Mouse (Mus musculus) Patski (cell line): ENCODE measurements at regions not wholly inside any gene's neighbourhood (a gene's known extent, or its start where the extent isn't known, plus 50 kb on each side); places are given as distances from the start of the nearest gene placed in this dataset.

Source experiments
- ATAC-seq: fragments of 100-300 bp; one replicate; pipeline ENCODE4 v1.8.0; 2021
- CTCF ChIA-PET: fragments of 350-600 bp; sonication (Branson Sonifier 250); formaldehyde crosslinking; loops from one replicate; lab custom pipeline; 2022; ENCODE audit warnings: inconsistent platforms; lab: Charles Lee
- POLR2A ChIA-PET: fragments of 350-600 bp; sonication (Branson Sonifier 250); formaldehyde crosslinking; loops from one replicate; lab custom pipeline; 2022; ENCODE audit warnings: antibody characterized with exemption, inconsistent platforms; lab: Charles Lee
- DNase-seq: peaks from one replicate; pipeline ENCODE4 v3.0.0-alpha.2; 2011; ENCODE audit warnings: low read depth, low spot score
- H3K27me3 ChIP-seq: fragments of 371-371 bp; one replicate; pipeline ENCODE4 v1.5.1; 2021
- CTCF ChIP-seq: fragments of 100-300 bp; IDR thresholded peaks from one replicate; pipeline ENCODE4 v1.5.1; 2021
- in situ Hi-C: fragments of 300-500 bp; cut with MboI; formaldehyde crosslinking; loops from 3 replicates; pipeline ENCODE4 v1.11.1; 2018; ENCODE audit warnings: low pct_unique_long_range_greater_than_20kb, mixed read lengths

DNA sequence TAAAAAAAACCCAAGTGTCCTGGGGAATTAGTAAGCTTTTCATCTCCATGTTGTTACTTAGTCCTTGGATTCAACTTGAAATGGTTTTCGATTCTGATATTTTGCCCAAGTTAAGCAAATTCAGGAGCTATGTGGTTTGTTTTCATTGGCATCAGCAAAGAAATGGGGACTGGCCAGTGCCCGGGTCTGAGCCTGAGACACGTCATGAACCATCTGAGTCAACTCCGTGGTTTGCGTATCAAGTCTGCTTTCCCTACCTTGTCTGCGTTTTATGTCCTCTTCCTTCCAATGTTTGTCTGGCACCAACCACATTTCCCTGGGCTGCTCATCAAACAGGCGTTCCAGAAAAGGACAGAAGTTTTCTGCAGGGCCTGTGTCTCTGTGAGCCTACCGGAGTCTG is 83.7 kb upstream of the Ptch1 start:
- POLR2A ChIA-PET, result no interaction called here
- no peaks in the 10 kb centered on the region for H3K27me3 ChIP-seq
- no peak for TF ChIP-seq CTCF
- CTCF ChIA-PET, result no interaction called here
- ATAC-seq (peak; percentile 52), DNase-seq (no peak)
- in situ Hi-C loops, result no loop called here

- in situ Hi-C loops, result no loop called here
- TF ChIP-seq CTCF, result no peak
- no peak for DNase-seq
- no peaks in the 10 kb centered on the region for H3K27me3 ChIP-seq
- CTCF ChIA-PET, result no interaction called here
- POLR2A ChIA-PET, result interaction anchor here (0.7 kb wide), 1 partner anchor 419 kb away, joined by 4 read pairs; no protein-coding TSS in a partner anchor
- ATAC-seq, result no peak
Observed at GRCm38 (mm10) chr13:63659412-63659811, 86.0 kb upstream of the Ptch1 start.

DNA sequence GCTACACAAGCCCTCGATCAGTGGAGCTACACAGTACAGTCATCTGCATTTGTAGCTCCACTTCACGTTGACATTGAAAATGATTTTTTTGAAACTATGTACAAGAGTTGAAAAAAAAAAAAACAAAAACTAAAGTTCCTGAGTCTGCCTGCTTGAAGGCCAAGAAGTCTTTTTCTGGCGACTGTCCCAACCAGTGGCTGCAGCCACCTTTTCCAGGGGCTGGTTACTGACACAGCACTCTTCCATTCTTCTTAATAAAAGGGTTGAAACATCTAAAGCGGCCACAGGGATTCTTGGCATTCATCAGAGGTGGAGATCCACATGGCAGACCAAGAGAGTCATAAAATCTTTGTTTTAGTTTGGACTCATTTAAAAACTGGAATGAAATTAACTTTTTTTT is 87.0 kb upstream of the Ptch1 start:
- in situ Hi-C loops, result no loop called here
- TF ChIP-seq CTCF, result no peak
- DNase-seq (no peak), ATAC-seq (no peak)
- no peaks in the 10 kb centered on the region for H3K27me3 ChIP-seq
- ChIA-PET POLR2A (interaction anchor here (0.7 kb wide), 1 partner anchor 194 kb away, joined by 3 read pairs; no protein-coding TSS in a partner anchor), CTCF (no interaction called here)

DNA sequence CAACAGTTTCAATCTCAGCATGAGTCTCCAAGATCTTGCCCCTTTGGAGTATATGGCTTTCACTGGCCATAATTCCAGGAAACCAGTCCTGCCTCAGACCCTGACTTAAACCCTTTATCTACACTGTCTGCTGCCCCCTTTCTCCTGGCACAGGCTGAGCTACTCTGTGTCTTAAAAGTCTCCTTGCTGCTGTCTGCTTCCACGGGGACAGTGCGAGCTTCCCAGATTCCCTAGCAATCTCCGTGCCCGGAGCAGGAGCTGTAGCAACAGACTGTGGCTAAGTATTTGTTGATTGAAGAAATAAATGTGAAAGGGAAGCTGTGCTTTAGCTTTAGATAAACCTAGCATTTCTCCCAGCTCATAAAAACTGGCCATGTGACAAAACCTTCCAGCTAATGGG is 95.2 kb upstream of the Ptch1 start:
- POLR2A ChIA-PET, result no interaction called here
- H3K27me3 ChIP-seq, result no peaks in the 10 kb centered on the region
- TF ChIP-seq CTCF, result no peak
- ATAC-seq (no peak), DNase-seq (no peak)
- CTCF ChIA-PET, result interaction anchor here (0.7 to 1.4 kb wide), 3 partner anchors 17 to 75 kb away, joined by 3 to 6 read pairs (median 3); no protein-coding TSS in a partner anchor
- in situ Hi-C loops, result no loop called here

- POLR2A ChIA-PET, result no interaction called here
- CTCF ChIA-PET, result interaction anchor here (1.4 kb wide), 1 partner anchor 16 kb away, joined by 6 read pairs; no protein-coding TSS in a partner anchor
- no peak for TF ChIP-seq CTCF
- H3K27me3 ChIP-seq, result no peaks in the 10 kb centered on the region
- DNase-seq (no peak), ATAC-seq (no peak)
- in situ Hi-C loops, result no loop called here
Observed at GRCm38 (mm10) chr13:63669031-63669430, 95.6 kb upstream of the Ptch1 start.

DNA sequence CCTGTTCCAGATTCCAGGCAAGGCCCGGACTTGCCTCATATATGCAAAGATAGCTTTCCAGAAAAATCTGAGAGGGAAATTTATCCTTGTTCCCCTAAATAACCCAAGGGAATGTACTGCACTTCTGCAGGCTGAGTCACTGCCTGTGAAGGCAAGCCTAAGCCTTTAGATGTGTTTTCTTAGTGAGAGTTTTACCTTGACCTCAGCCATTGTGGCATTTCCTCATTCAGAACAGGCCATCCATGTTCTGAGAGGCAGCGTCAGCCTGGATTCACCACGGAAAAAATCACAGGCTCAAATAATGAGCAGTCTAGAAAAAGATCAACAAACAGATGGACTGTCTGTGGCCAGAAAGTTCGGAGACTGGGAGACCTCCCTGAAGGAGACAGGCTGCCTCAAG is 99.0 kb upstream of the Ptch1 start:
- peak; percentile 63 for DNase-seq

GRCm38 (mm10) chr13:63677696-63678095 is 104.3 kb upstream of the Ptch1 start:
- DNase-seq (no peak), ATAC-seq (no peak)
- H3K27me3 ChIP-seq, result no peaks in the 10 kb centered on the region
- no peak for TF ChIP-seq CTCF
- in situ Hi-C loops, result no loop called here
- ChIA-PET CTCF (interaction anchor here (1.3 to 1.9 kb wide), 2 partner anchors 18 to 42 kb away, joined by 3 to 4 read pairs; no protein-coding TSS in a partner anchor), POLR2A (no interaction called here)

More for the DNA sequence above, 99.0 kb upstream of the Ptch1 start:
- ChIA-PET POLR2A (no interaction called here), CTCF (interaction anchor here (1.8 to 5.6 kb wide), 2 partner anchors 12 to 14 kb away, joined by 4 to 18 read pairs; no protein-coding TSS in a partner anchor)
- ATAC-seq, result peak; percentile 90
- no peak for TF ChIP-seq CTCF
- H3K27me3 ChIP-seq, result no peaks in the 10 kb centered on the region
- in situ Hi-C loops, result no loop called here

DNA sequence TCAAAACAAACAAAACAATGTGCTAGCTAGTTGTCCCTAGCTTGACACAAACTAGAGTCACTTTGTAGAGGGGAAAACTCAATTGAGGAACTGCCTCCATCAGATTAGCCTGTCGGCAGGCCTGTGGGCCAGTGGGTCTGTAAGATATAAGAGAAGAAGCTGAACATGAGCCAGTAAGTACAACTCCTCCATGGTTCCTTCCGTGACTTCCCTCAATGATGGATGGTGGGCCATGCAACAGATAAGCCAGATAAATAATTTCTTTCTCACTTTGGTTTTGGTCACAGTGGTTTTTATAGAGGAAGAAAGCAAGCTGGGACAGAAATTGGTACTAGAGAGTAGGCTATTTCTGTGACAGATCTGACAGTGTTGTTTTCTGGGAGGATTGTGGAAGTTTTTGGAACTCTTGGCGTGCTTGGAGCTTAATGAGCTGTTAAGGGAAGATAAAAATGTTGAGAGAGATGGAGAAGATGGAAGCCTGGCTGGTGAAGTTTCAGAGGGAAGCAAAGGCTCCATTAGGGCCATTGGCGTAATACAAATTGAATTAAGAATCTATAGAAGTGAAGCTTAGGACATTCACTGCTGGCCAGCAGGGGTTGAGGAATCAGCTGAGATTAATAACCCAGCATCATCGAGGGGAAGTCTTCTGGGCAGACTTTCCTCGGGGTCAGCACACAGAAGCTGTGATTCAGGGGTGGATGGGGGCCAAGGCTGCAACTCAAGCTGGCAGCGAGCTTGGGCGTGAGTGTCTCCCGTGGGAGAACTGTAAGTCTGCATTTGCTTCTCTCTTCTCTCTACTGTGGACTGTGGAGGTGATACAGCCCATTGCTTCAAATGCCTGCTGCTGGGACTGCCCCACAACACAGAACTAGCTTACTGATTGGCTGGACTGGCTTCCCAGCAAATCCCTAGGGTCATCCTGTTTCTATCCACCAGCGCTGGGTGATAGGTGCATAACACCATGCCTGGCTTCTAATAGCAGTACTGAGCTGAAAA is 105.2 kb upstream of the Ptch1 start:
- ChIA-PET POLR2A (no interaction called here), CTCF (interaction anchor here (1.3 to 1.4 kb wide), 2 partner anchors 18 to 43 kb away, joined by 3 to 8 read pairs; no protein-coding TSS in a partner anchor)
- ATAC-seq, result no peak
- no peak for DNase-seq
- in situ Hi-C loops, result no loop called here
- no peaks in the 10 kb centered on the region for H3K27me3 ChIP-seq
- TF ChIP-seq CTCF, result no peak

DNA sequence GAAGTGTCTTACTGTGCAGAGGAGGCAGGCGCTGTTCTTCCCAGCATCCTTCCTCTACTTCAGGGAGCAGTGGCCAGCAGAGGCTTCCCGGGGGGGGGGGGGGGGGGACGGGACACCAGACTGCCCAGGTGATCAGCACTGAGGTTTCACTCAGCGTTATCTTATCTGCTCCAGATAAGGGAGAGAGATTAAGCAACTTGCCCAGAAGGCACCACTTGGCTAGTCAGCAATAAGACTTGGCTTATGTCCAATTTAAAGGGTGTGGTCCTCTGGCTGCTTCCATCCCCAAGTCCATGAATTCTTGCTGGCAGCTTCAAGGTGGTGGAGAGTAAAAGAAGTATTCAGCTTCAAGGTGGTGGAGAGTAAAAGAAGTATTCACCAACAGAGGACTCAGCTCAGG is 108.9 kb upstream of the Ptch1 start:
- DNase-seq (no peak), ATAC-seq (no peak)
- no peaks in the 10 kb centered on the region for H3K27me3 ChIP-seq
- POLR2A ChIA-PET, result no interaction called here
- no peak for TF ChIP-seq CTCF
- CTCF ChIA-PET, result interaction anchor here (1.0 to 4.5 kb wide), 3 partner anchors 8 to 13 kb away, joined by 3 to 18 read pairs (median 4); no protein-coding TSS in a partner anchor
- in situ Hi-C loops, result no loop called here

DNA sequence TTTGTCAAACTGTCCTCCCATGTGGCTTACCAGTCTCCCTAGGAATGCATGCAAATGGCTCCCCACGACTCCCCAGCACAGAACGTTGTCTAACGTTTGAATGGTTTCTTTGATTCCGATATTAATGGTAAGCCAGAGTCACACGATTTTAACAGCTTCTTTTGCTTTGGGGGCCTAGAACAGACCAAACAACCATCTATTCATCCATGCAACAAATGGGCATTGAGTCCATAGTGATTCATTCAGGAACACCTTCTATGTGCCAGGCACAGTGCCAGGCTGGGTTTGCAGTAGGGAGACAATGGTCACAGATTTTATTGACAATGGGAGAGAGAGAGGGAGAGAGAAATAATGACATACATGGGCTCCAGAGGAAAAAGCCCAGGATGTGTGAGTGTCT is 118.6 kb upstream of the Ptch1 start:
- no peak for DNase-seq
- in situ Hi-C loops, result loop anchor here (10.0 kb wide), 1 partner anchor 123 kb away; the partner anchor contains the start of gene Ercc6l2
- POLR2A ChIA-PET, result no interaction called here
- TF ChIP-seq CTCF, result no peak
- no peak for ATAC-seq
- H3K27me3 ChIP-seq, result no peaks in the 10 kb centered on the region
- CTCF ChIA-PET, result interaction anchor here (1.5 kb wide), 1 partner anchor 10 kb away, joined by 4 read pairs; no protein-coding TSS in a partner anchor
